Mouse (Mus musculus) lung, postnatal 0 days (tissue): ENCODE measurements around the gene Rchy1.

Experiments
- CTCF ChIP-seq: IDR thresholded peaks from 2 replicates; pipeline ENCODE4 v1.5.1; 2016; ENCODE audit warnings: antibody characterized with exemption, mild to moderate bottlenecking
- EP300 ChIP-seq: IDR thresholded peaks from 2 replicates; pipeline ENCODE4 v1.6.1; 2016; ENCODE audit warnings: antibody characterized with exemption, mild to moderate bottlenecking, control low read depth

GRCm38 (mm10) chr5:91977397-91977770 lies 14.5 kb upstream of the Rchy1 start:
- TF ChIP-seq EP300: no peak
- no peak for TF ChIP-seq CTCF
